Comparison of ENCODE assay signal across 8 mouse cellular contexts in the genomic region with DNA sequence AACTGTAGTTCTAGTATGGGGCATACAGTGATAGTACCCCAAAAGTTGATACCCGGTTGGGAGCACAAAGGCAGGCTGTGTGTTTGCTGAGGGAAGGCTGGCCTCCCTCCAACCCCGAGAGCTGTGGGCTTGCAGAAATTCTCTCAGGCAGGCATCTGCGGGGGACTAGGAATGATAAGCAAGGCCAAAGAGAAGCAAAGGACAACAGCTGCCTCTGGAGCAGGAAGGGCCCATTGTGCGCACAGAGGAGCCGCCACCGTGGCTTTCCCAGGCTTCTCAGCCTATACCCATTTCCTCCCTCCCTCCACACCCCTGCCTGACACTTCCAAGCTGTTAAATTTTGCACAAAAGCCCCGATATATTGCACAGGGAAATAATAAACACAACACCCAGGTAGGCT. TPM values are rescaled to one million over a fixed set of nuclear protein-coding genes. Genes with fewer than 3 reads are reported as not detected.
DNase-seq lines count a peak whose midpoint lies in the region; ATAC-seq and TF ChIP-seq lines count a peak whose summit lies in the region.

No protein-coding gene starts in this region.

- H3K9ac ChIP-seq in hindbrain, embryonic 14.5 days, result peak overlapping the region; percentile 96

- intact Hi-C loops in gastrocnemius, postnatal 14 days (cut with DNase I; ENCODE audit: low total_unique reads), result loop anchor here (5.0 kb wide), 1 partner anchor 73 kb away; the partner anchor contains the start of gene Mc1r

- TF ChIP-seq CTCF in kidney, adult 2 months (conservative IDR thresholded peaks at IDR 0.05; ENCODE audit: insufficient read depth, insufficient read length, low read depth, low read length), result no peak

- no peak for DNase-seq in kidney, adult 2 months
- no peak for DNase-seq in kidney, postnatal 4 days
- DNase-seq in brain, adult 2 months (ENCODE audit: low read depth, low spot score), result peak; percentile 43
- DNase-seq in hindbrain, embryonic 14.5 days (ENCODE audit: low spot score), result no peak
- DNase-seq in neural tube, embryonic 10.5 days (ENCODE audit: extremely low spot score, low spot score), result peak; percentile 19
- DNase-seq in gastrocnemius, postnatal 14 days, result no peak
- DNase-seq in embryo, embryonic 9.5 days (ENCODE audit: extremely low spot score), result no peak

- H3K4me3 ChIP-seq in kidney, adult 2 months (ENCODE audit: insufficient read depth, low read depth, low read length), result no peak overlapping the region
- H3K4me3 ChIP-seq in hindbrain, embryonic 14.5 days (replicated peaks; ENCODE audit: low read length), result peak overlapping the region; percentile 93

- H3K4me1 ChIP-seq in kidney, adult 2 months (ENCODE audit: control insufficient read depth, insufficient read depth, low read length), result no peaks in the 10 kb centered on the region
- H3K4me1 ChIP-seq in hindbrain, embryonic 14.5 days (replicated peaks; ENCODE audit: control insufficient read depth, insufficient read depth, low read length), result peaks cover 17% of the 10 kb centered on the region

- H3K27me3 ChIP-seq in kidney, adult 2 months (replicated peaks; ENCODE audit: control insufficient read depth, insufficient read depth, low read length), result no peaks in the 10 kb centered on the region
- no peaks in the 10 kb centered on the region for H3K27me3 ChIP-seq in hindbrain, embryonic 14.5 days (ENCODE audit: control insufficient read depth, insufficient read depth, low read length)

- no peaks in the 10 kb centered on the region for H3K9me3 ChIP-seq in hindbrain, embryonic 14.5 days (ENCODE audit: control insufficient read depth, low read length)

- H3K4me2 ChIP-seq in hindbrain, embryonic 14.5 days (replicated peaks), result peak overlapping the region; percentile 86

- H3K27ac ChIP-seq in kidney, adult 2 months (ENCODE audit: insufficient read depth, low read depth, low read length), result 0 out of 2 replicates have a peak overlapping the region, but pooled peaks have one; percentile 5
- peak overlapping the region; percentile 98 for H3K27ac ChIP-seq in hindbrain, embryonic 14.5 days

- 24% methylated on average over 7 of the region's 7 CpGs for WGBS in kidney, adult 2 months
- 2% methylated on average over 7 of the region's 7 CpGs for WGBS in hindbrain, embryonic 14.5 days

- no peak for TF ChIP-seq POLR2A in kidney, adult 2 months (IDR thresholded peaks at IDR 0.05; ENCODE audit: low read depth, low read length)

- ATAC-seq in hindbrain, embryonic 14.5 days (ENCODE audit: low FRiP score), result no peak
- no peak for ATAC-seq in granulocyte monocyte progenitor cell, adult 5-6 weeks (replicated peaks; ENCODE audit: poor library complexity, severe bottlenecking)

- no peaks in the 10 kb centered on the region for H3K36me3 ChIP-seq in kidney, adult 2 months (ENCODE audit: control insufficient read depth, insufficient read depth, low read length)
- H3K36me3 ChIP-seq in hindbrain, embryonic 14.5 days (replicated peaks; ENCODE audit: control insufficient read depth, insufficient read depth), result no peaks in the 10 kb centered on the region

RNA-seq across cellular contexts. Expression of gene Spire2, which starts 1.4 kb away (rescaled TPM):
- polyA plus RNA-seq in kidney, adult 2 months (2012; rRNA removed), result 6.0 and 7.2 TPM in 2 replicates
- polyA plus RNA-seq in hindbrain, embryonic 14.5 days (2014; fragmentation: Nextera tagmentation; extraction: Ambion mirVana), result 32.4 and 33.1 TPM in 2 replicates
- not detected in 2 replicates for total RNA-seq in granulocyte monocyte progenitor cell, adult 5-6 weeks (2014; fragmentation: Nextera tagmentation)
- 0.13 TPM in 1 of 2 replicates, not detected in the other for total RNA-seq in granulocyte monocyte progenitor cell, adult 5-6 weeks (2017)
- total RNA-seq in gastrocnemius, postnatal 14 days (2021), result under 1 TPM; 0.44 to 0.92 TPM

RNA-seq across cellular contexts. Expression of gene Fanca, which starts 15.5 kb away (rescaled TPM):
- 15.9 and 19.2 TPM in 2 replicates for polyA plus RNA-seq in kidney, adult 2 months (2012; rRNA removed)
- polyA plus RNA-seq in hindbrain, embryonic 14.5 days (2014; fragmentation: Nextera tagmentation; extraction: Ambion mirVana), result 7.4 and 8.3 TPM in 2 replicates
- total RNA-seq in granulocyte monocyte progenitor cell, adult 5-6 weeks (2014; fragmentation: Nextera tagmentation), result 52.0 and 70.0 TPM in 2 replicates
- 30.2 and 39.5 TPM in 2 replicates for total RNA-seq in granulocyte monocyte progenitor cell, adult 5-6 weeks (2017)
- 1 to 10 TPM in 1 of 2 experiments, under 1 TPM in 1; 0.92 to 1.3 TPM for total RNA-seq in gastrocnemius, postnatal 14 days (2021)

RNA-seq across cellular contexts. Expression of gene Tcf25, which starts 39.7 kb away (rescaled TPM):
- polyA plus RNA-seq in kidney, adult 2 months (2012; rRNA removed), result 164 and 166 TPM in 2 replicates
- polyA plus RNA-seq in hindbrain, embryonic 14.5 days (2014; fragmentation: Nextera tagmentation; extraction: Ambion mirVana), result 371 and 380 TPM in 2 replicates
- 110 and 113 TPM in 2 replicates for total RNA-seq in granulocyte monocyte progenitor cell, adult 5-6 weeks (2014; fragmentation: Nextera tagmentation)
- 194 and 224 TPM in 2 replicates for total RNA-seq in granulocyte monocyte progenitor cell, adult 5-6 weeks (2017)
- 100 to 1,000 TPM; 140 to 162 TPM for total RNA-seq in gastrocnemius, postnatal 14 days (2021)

Comparison
In these comparisons a context has a peak if more than half of its experiments do, and no peak if none do; other contexts are left out.
1. DNase-seq: peak in brain, adult 2 months (single experiment) and neural tube, embryonic 10.5 days (single experiment); none in kidney, adult 2 months (single experiment), kidney, postnatal 4 days (0 of 2), hindbrain, embryonic 14.5 days (single experiment), gastrocnemius, postnatal 14 days (single experiment) and embryo, embryonic 9.5 days (single experiment).
2. RNA of gene Fanca, which starts 15.5 kb away (total RNA-seq): 30.2 to 70.0 TPM in granulocyte monocyte progenitor cell, adult 5-6 weeks; 0.92 to 1.3 TPM in gastrocnemius, postnatal 14 days; every median in the first group is over 10 times any median in the second.